ENCODE assay signal across 24 mouse cellular contexts in genomic region chr10:114318516-114318915, GRCm38 (mm10).
A peak's percentile ranks its signal among the peaks of the same experiment; 100 is the strongest.
DNase-seq lines count a peak whose midpoint lies in the region; ATAC-seq and TF ChIP-seq lines count a peak whose summit lies in the region.
"Had no signal": no experiment of that assay in that cellular context is flagged by ENCODE, and none has a peak within 500 bp of the region (broad histone marks: within the 10 kb centered on the region; RNA-seq: fewer than 3 reads in every experiment).

No protein-coding gene starts in this region.

- no peak overlapping the region for H3K9ac ChIP-seq in stomach, embryonic 15.5 days
- no peak overlapping the region for H3K9ac ChIP-seq in stomach, postnatal 0 days (ENCODE audit: low read length)
- H3K9ac ChIP-seq: embryonic facial prominence, embryonic 15.5 days; limb, embryonic 15.5 days; liver, embryonic 14.5 days; lung, embryonic 14.5 days; midbrain, embryonic 13.5 days; neural tube, embryonic 12.5 days had no signal

- TF ChIP-seq CTCF in stomach, postnatal 0 days (IDR thresholded peaks at IDR 0.05; ENCODE audit: low read depth), result no peak

- DNase-seq in frontal cortex, postnatal 36 days (ENCODE audit: low spot score in 2 of 2), result peak; percentile 1 to 2
- DNase-seq in frontal cortex, postnatal 25 days (ENCODE audit: low spot score in 2 of 2), result no peak
- DNase-seq in stomach, postnatal 0 days (ENCODE audit: low spot score), result no peak
- peak; percentile 33 for DNase-seq in layer of hippocampus, adult 9-10 months (ENCODE audit: low spot score)
- DNase-seq in urinary bladder, postnatal 36 days (ENCODE audit: low spot score in 2 of 2), result no peak
- DNase-seq: adrenal gland, adult 2 months; cerebellum, adult 18-20 months; gastrocnemius, postnatal 10 days; kidney, postnatal 25 days; right cerebral cortex, postnatal 25 days; thymus, adult 18-20 months; thymus, postnatal 36 days had no signal

- H3K27ac ChIP-seq in stomach, embryonic 15.5 days, result no peak overlapping the region
- no peak overlapping the region for H3K27ac ChIP-seq in stomach, postnatal 0 days (replicated peaks)
- H3K27ac ChIP-seq: embryonic facial prominence, embryonic 15.5 days; hindbrain, postnatal 0 days; limb, embryonic 15.5 days; liver, embryonic 14.5 days; midbrain, embryonic 13.5 days; neural tube, embryonic 12.5 days had no signal

- no peaks in the 10 kb centered on the region for H3K36me3 ChIP-seq in stomach, embryonic 15.5 days
- H3K36me3 ChIP-seq in stomach, postnatal 0 days (ENCODE audit: control insufficient read depth, insufficient read depth, low read length), result no peaks in the 10 kb centered on the region
- H3K36me3 ChIP-seq: embryonic facial prominence, embryonic 15.5 days; limb, embryonic 15.5 days; midbrain, embryonic 13.5 days; neural tube, embryonic 12.5 days had no signal

- H3K9me3 ChIP-seq in stomach, embryonic 15.5 days, result no peaks in the 10 kb centered on the region
- no peaks in the 10 kb centered on the region for H3K9me3 ChIP-seq in stomach, postnatal 0 days (ENCODE audit: control insufficient read depth, low read length)
- H3K9me3 ChIP-seq: embryonic facial prominence, embryonic 15.5 days; limb, embryonic 15.5 days; midbrain, embryonic 13.5 days; neural tube, embryonic 12.5 days had no signal

- WGBS in stomach, embryonic 15.5 days, result 75% methylated on average over 1 of the region's 1 CpGs
- WGBS in stomach, postnatal 0 days, result 82% methylated on average over 1 of the region's 1 CpGs

- TF ChIP-seq EP300 in stomach, postnatal 0 days (optimal IDR thresholded peaks at IDR 0.05), result no peak

- no peak overlapping the region for H3K4me2 ChIP-seq in stomach, embryonic 15.5 days
- H3K4me2 ChIP-seq in stomach, postnatal 0 days (replicated peaks; ENCODE audit: low read depth), result no peak overlapping the region
- H3K4me2 ChIP-seq: embryonic facial prominence, embryonic 15.5 days; heart, embryonic 11.5 days; limb, embryonic 15.5 days; lung, embryonic 14.5 days; midbrain, embryonic 13.5 days; neural tube, embryonic 12.5 days had no signal

- H3K27me3 ChIP-seq in stomach, embryonic 15.5 days (replicated peaks), result no peaks in the 10 kb centered on the region
- H3K27me3 ChIP-seq in stomach, postnatal 0 days (ENCODE audit: control insufficient read depth, insufficient read depth, low read length), result no peaks in the 10 kb centered on the region
- H3K27me3 ChIP-seq: embryonic facial prominence, embryonic 15.5 days; limb, embryonic 15.5 days; megakaryocyte, embryonic 14.5 days; midbrain, embryonic 13.5 days; neural tube, embryonic 12.5 days had no signal

- ATAC-seq in stomach, embryonic 15.5 days (ENCODE audit: insufficient read depth, low FRiP score, low read depth), result 0 out of 2 replicates have a peak, but pooled peaks have one; percentile 47
- ATAC-seq in stomach, postnatal 0 days (ENCODE audit: low FRiP score, low TSS enrichment), result no peak
- no peak for ATAC-seq in megakaryocyte, adult 5-6 weeks (ENCODE audit: poor library complexity, severe bottlenecking)
- ATAC-seq: hindbrain, postnatal 0 days; intestine, postnatal 0 days; midbrain, embryonic 13.5 days had no signal

- H3K4me1 ChIP-seq in stomach, embryonic 15.5 days, result no peaks in the 10 kb centered on the region
- no peaks in the 10 kb centered on the region for H3K4me1 ChIP-seq in stomach, postnatal 0 days (replicated peaks; ENCODE audit: control insufficient read depth, insufficient read depth)
- H3K4me1 ChIP-seq: embryonic facial prominence, embryonic 15.5 days; limb, embryonic 15.5 days; megakaryocyte, embryonic 14.5 days; midbrain, embryonic 13.5 days; neural tube, embryonic 12.5 days had no signal

- H3K4me3 ChIP-seq in stomach, embryonic 15.5 days (replicated peaks), result no peak overlapping the region
- H3K4me3 ChIP-seq in stomach, postnatal 0 days (ENCODE audit: low read depth, low read length), result no peak overlapping the region
- H3K4me3 ChIP-seq: embryonic facial prominence, embryonic 15.5 days; limb, embryonic 15.5 days; megakaryocyte, embryonic 14.5 days; midbrain, embryonic 13.5 days; neural tube, embryonic 12.5 days had no signal

Comparison
In these comparisons a context has a peak if more than half of its experiments do, and no peak if none do; other contexts are left out.
1. DNase-seq: peak in frontal cortex, postnatal 36 days (2 of 2) and layer of hippocampus, adult 9-10 months (single experiment); none in frontal cortex, postnatal 25 days (0 of 2), stomach, postnatal 0 days (single experiment) and urinary bladder, postnatal 36 days (0 of 2).